Mouse (Mus musculus) MEL (cell line): ENCODE results near the gene Diexf. TPM values are rescaled to one million over a fixed set of nuclear protein-coding genes. Genes with fewer than 3 reads are reported as not detected.
A peak's percentile ranks its signal among the peaks of the same experiment; 100 is the strongest.

Experiments
- DNase-seq: peaks from one replicate; pipeline ENCODE4 v3.0.0; 2011; ENCODE audit warnings: low read depth, low spot score
- H3K27ac ChIP-seq: 2 replicates; pipeline ENCODE4 v1.5.1; 2012; ENCODE audit warnings: low read depth, mild to moderate bottlenecking, control low read depth, low read length, moderate library complexity; ENCODE audit not compliant: control insufficient read depth
- H3K27me3 ChIP-seq, 2 experiments: fragments of 150-350 bp in 1 of 2; sonication (generic) in 1 of 2; 2 replicates each; pipeline ENCODE4 v1.6.1; 2012; ENCODE audit warnings: low read length in 2 of 2, mild to moderate bottlenecking in 2 of 2, improper control_type of control experiment in 1 of 2, moderate library complexity in 1 of 2; ENCODE audit not compliant: insufficient read depth in 2 of 2, control insufficient read depth in 1 of 2
- H3K36me3 ChIP-seq, 2 experiments: 2 replicates each; pipeline ENCODE4 v1.6.1; 2012 to 2014; ENCODE audit warnings: low read length in 2 of 2, improper control_type of control experiment in 1 of 2, inconsistent platforms in 1 of 2, mild to moderate bottlenecking in 1 of 2; ENCODE audit not compliant: insufficient read depth in 2 of 2, control insufficient read depth in 1 of 2
- H3K4me1 ChIP-seq, 2 experiments: fragments of 150-350 bp in 1 of 2; sonication (generic) in 1 of 2; 2 replicates each; pipeline ENCODE4 v1.6.1; 2012; ENCODE audit warnings: low read length in 2 of 2, improper control_type of control experiment in 1 of 2, mild to moderate bottlenecking in 1 of 2; ENCODE audit not compliant: insufficient read depth in 2 of 2, control insufficient read depth in 1 of 2
- H3K4me3 ChIP-seq, 2 experiments: fragments of 150-350 bp in 1 of 2; sonication (generic) in 1 of 2; 2 replicates each; pipeline ENCODE4 v1.5.1; 2012; ENCODE audit warnings: low read depth in 2 of 2, low read length in 2 of 2, mild to moderate bottlenecking in 2 of 2, moderate library complexity in 2 of 2, control low read depth in 1 of 2, improper control_type of control experiment in 1 of 2; ENCODE audit not compliant: control insufficient read depth in 1 of 2, insufficient read depth in 1 of 2
- H3K79me2 ChIP-seq: 2 replicates; pipeline ENCODE4 v1.6.1; 2012; ENCODE audit warnings: mild to moderate bottlenecking, low read length, moderate library complexity; ENCODE audit not compliant: control insufficient read depth, poor library complexity, insufficient read depth
- H3K9ac ChIP-seq: 2 replicates; pipeline ENCODE4 v1.6.1; 2012; ENCODE audit warnings: low read depth, mild to moderate bottlenecking, control low read depth, low read length, moderate library complexity; ENCODE audit not compliant: control insufficient read depth, poor library complexity, severe bottlenecking
- H3K9me3 ChIP-seq: fragments of 150-350 bp; sonication (generic); replicated peaks from 2 replicates; pipeline ENCODE4 v1.6.1; 2012; ENCODE audit warnings: mild to moderate bottlenecking, low read length, improper control_type of control experiment, moderate library complexity; ENCODE audit not compliant: insufficient read depth
- BHLHE40 ChIP-seq: IDR thresholded peaks from 2 replicates; pipeline ENCODE4 v1.6.1; 2012; ENCODE audit warnings: low read depth, mild to moderate bottlenecking, inconsistent platforms, low read length, improper control_type of control experiment, borderline replicate concordance
- CHD2 ChIP-seq: IDR thresholded peaks from 2 replicates; pipeline ENCODE4 v1.6.1; 2011; ENCODE audit warnings: low read length, improper control_type of control experiment
- E2F4 ChIP-seq: IDR thresholded peaks from 2 replicates; pipeline ENCODE4 v1.6.1; 2011; ENCODE audit warnings: low read depth, low read length, improper control_type of control experiment, borderline replicate concordance
- ELF1 ChIP-seq: IDR thresholded peaks from 2 replicates; pipeline ENCODE4 v1.6.1; 2014; ENCODE audit warnings: low read depth, mild to moderate bottlenecking, inconsistent platforms, low read length, improper control_type of control experiment, moderate library complexity
- GATA1 ChIP-seq: IDR thresholded peaks from 2 replicates; pipeline ENCODE4 v1.6.1; 2011; ENCODE audit warnings: low read depth, low read length, improper control_type of control experiment
- HCFC1 ChIP-seq: IDR thresholded peaks from 2 replicates; pipeline ENCODE4 v1.6.1; 2012; ENCODE audit warnings: low read depth, mild to moderate bottlenecking, inconsistent platforms, low read length, improper control_type of control experiment, moderate library complexity
- KAT2A ChIP-seq: conservative IDR thresholded peaks from 2 replicates; pipeline ENCODE4 v1.6.1; 2012; ENCODE audit warnings: low read depth, low read length, improper control_type of control experiment, inconsistent platforms
- MAFK ChIP-seq: IDR thresholded peaks from 2 replicates; pipeline ENCODE4 v1.6.1; 2011; ENCODE audit warnings: low read depth, mild to moderate bottlenecking, low read length, improper control_type of control experiment, borderline replicate concordance
- MAX ChIP-seq: IDR thresholded peaks from 2 replicates; pipeline ENCODE4 v1.6.1; 2011; ENCODE audit warnings: low read length, improper control_type of control experiment
- MAZ ChIP-seq: IDR thresholded peaks from 2 replicates; pipeline ENCODE4 v1.6.1; 2012; ENCODE audit warnings: low read depth, mild to moderate bottlenecking, inconsistent platforms, low read length, improper control_type of control experiment
- MEF2A ChIP-seq: IDR thresholded peaks from 2 replicates; pipeline ENCODE4 v1.6.1; 2014; ENCODE audit warnings: low read depth, mild to moderate bottlenecking, inconsistent platforms, low read length, improper control_type of control experiment; ENCODE audit not compliant: poor library complexity, insufficient replicate concordance, severe bottlenecking; ENCODE audit errors: extremely low read depth
- MXI1 ChIP-seq: IDR thresholded peaks from 2 replicates; pipeline ENCODE4 v1.6.1; 2011; ENCODE audit warnings: mild to moderate bottlenecking, low read depth, low read length, improper control_type of control experiment
- MYC ChIP-seq: IDR thresholded peaks from 2 replicates; pipeline ENCODE4 v1.6.1; 2011; ENCODE audit warnings: low read depth, mild to moderate bottlenecking, low read length, improper control_type of control experiment, moderate library complexity
- NRF1 ChIP-seq: IDR thresholded peaks from 2 replicates; pipeline ENCODE4 v1.6.1; 2014; ENCODE audit warnings: low read depth, mild to moderate bottlenecking, inconsistent platforms, low read length, improper control_type of control experiment, moderate library complexity; ENCODE audit not compliant: poor library complexity, insufficient read depth, severe bottlenecking
- POLR2A ChIP-seq, 2 experiments: IDR thresholded peaks; 2 replicates each; pipeline ENCODE4 v1.6.1; 2011 to 2012; ENCODE audit warnings: low read length in 2 of 2, mild to moderate bottlenecking in 2 of 2, control low read depth in 1 of 2, improper control_type of control experiment in 1 of 2, low read depth in 1 of 2, moderate library complexity in 1 of 2; ENCODE audit not compliant: control insufficient read depth in 1 of 2, insufficient read depth in 1 of 2, poor library complexity in 1 of 2
- POLR2AphosphoS2 ChIP-seq: IDR thresholded peaks from 2 replicates; pipeline ENCODE4 v1.6.1; 2011; ENCODE audit warnings: low read length, improper control_type of control experiment
- RCOR1 ChIP-seq: IDR thresholded peaks from 2 replicates; pipeline ENCODE4 v1.6.1; 2012; ENCODE audit warnings: low read depth, mild to moderate bottlenecking, inconsistent platforms, low read length, improper control_type of control experiment
- SMC3 ChIP-seq: IDR thresholded peaks from 2 replicates; pipeline ENCODE4 v1.6.1; 2011; ENCODE audit warnings: low read depth, low read length, improper control_type of control experiment
- TAL1 ChIP-seq: IDR thresholded peaks from 2 replicates; pipeline ENCODE4 v1.6.1; 2012; ENCODE audit warnings: mild to moderate bottlenecking, inconsistent platforms, low read length, moderate library complexity, mixed read lengths
- TBP ChIP-seq: IDR thresholded peaks from 2 replicates; pipeline ENCODE4 v1.8.0; 2011; ENCODE audit warnings: low read depth, low read length, improper control_type of control experiment
- UBTF ChIP-seq: IDR thresholded peaks from 2 replicates; pipeline ENCODE4 v1.6.1; 2012; ENCODE audit warnings: low read depth, mild to moderate bottlenecking, inconsistent platforms, low read length, improper control_type of control experiment, moderate library complexity, borderline replicate concordance; ENCODE audit not compliant: insufficient read depth
- USF1 ChIP-seq: IDR thresholded peaks from 2 replicates; pipeline ENCODE4 v1.6.1; 2014; ENCODE audit warnings: low read depth, mild to moderate bottlenecking, inconsistent platforms, low read length, improper control_type of control experiment, moderate library complexity
- USF2 ChIP-seq, 2 experiments: IDR thresholded peaks; 2 replicates each; pipeline ENCODE4 v1.6.1; 2011 to 2012; ENCODE audit warnings: improper control_type of control experiment in 2 of 2, low read length in 2 of 2, borderline replicate concordance in 1 of 2, inconsistent platforms in 1 of 2, low read depth in 1 of 2, mild to moderate bottlenecking in 1 of 2; ENCODE audit not compliant: insufficient read depth in 1 of 2
- ZC3H11A ChIP-seq: IDR thresholded peaks from 2 replicates; pipeline ENCODE4 v1.6.1; 2012; ENCODE audit warnings: low read depth, mild to moderate bottlenecking, inconsistent platforms, low read length, improper control_type of control experiment
- ZKSCAN1 ChIP-seq: IDR thresholded peaks from 2 replicates; pipeline ENCODE4 v1.6.1; 2012; ENCODE audit warnings: low read depth, mild to moderate bottlenecking, inconsistent platforms, low read length, improper control_type of control experiment, moderate library complexity
- ZMIZ1 ChIP-seq: IDR thresholded peaks from 2 replicates; pipeline ENCODE4 v1.6.1; 2012; ENCODE audit warnings: low read depth, mild to moderate bottlenecking, inconsistent platforms, low read length, improper control_type of control experiment, moderate library complexity
- ZNF384 ChIP-seq: IDR thresholded peaks from 2 replicates; pipeline ENCODE4 v1.6.1; 2012; ENCODE audit warnings: low read depth, mild to moderate bottlenecking, inconsistent platforms, low read length, improper control_type of control experiment
- polyA plus RNA-seq, 2 experiments: library from polyadenylated mRNA; stranded (reverse) in 1 of 2; unstranded in 1 of 2; fragments of >175 nt in 1 of 2; fragments of >200 nt in 1 of 2; gene quantifications; 2 replicates each; pipeline versions ENCODE4 v1.2.1 to v1.2.4; 2012; ENCODE audit warnings: low replicate concordance in 2 of 2, low read depth in 1 of 2; ENCODE audit not compliant: insufficient read length in 2 of 2, insufficient read depth in 1 of 2, missing spikeins in 1 of 2
- total RNA-seq: library from RNA; depleted of rRNA; stranded (reverse); fragments of 300-350 nt; gene quantifications from 2 replicates; pipeline ENCODE4 v1.2.3, GENCODE M21; 2012

The Diexf gene
- total and polyA plus RNA-seq, 3 experiments, result 20.6 to 45.4 TPM; not detected in 1

- no peak for DNase-seq
- Histone ChIP-seq H3K27me3 (peaks cover 0 to 2% of the 10 kb centered on the region in 2 experiments; a peak in 2 of 4 replicates), H3K9me3 (no peaks in the 10 kb centered on the region), H3K79me2 (no peaks in the 10 kb centered on the region), H3K36me3 (peaks cover 0 to 9% of the 10 kb centered on the region in 2 experiments; a peak in 2 of 4 replicates), H3K27ac (no peak overlapping the region), H3K4me3 (no peak overlapping the region), H3K4me1 (no peaks in the 10 kb centered on the region), H3K9ac (no peak overlapping the region)
- no peak for TF ChIP-seq MAFK
- TF ChIP-seq MXI1, result no peak
These were observed 23.5 kb upstream of the Diexf start for GRCm38 (mm10) chr1:193153561-193153960.

DNA sequence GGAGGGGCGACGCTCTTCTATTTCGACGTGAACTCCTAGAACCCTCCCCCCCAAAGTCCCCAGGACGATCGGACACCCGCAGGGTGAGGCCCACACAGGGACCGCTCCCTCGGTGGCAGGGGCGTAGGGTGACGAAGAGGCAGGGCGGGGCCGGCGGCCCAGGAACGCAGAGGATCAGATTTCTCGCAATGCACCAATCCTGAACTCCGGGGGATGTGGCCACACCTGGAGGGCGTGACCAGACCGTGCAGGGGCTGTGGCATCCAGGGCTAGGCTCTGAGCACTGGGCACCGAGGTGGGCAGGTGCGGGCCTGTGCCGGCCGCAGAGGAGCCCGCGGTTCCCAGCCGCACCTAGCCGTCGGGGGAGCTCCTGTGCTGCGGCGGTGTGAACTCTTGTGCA lies 22.8 kb upstream of the Diexf start, which contains the start of gene Irf6:
Irf6 (plus strand) TSS at position 240 of the 400 bp plus-strand sequence.
- Histone ChIP-seq H3K9ac (peak within 1 kb of the TSS; percentile 21; the same call in 1 of the 2 replicates), H3K27me3 (peaks cover 3% of the 10 kb centered on the region in 2 experiments; a peak in 3 of 4 replicates), H3K27ac (no peak within 1 kb of the TSS), H3K9me3 (no peaks in the 10 kb centered on the region), H3K36me3 (peaks cover 0 to 9% of the 10 kb centered on the region in 2 experiments; a peak in 2 of 4 replicates), H3K4me3 (no peak within 1 kb of the TSS), H3K4me1 (no peaks in the 10 kb centered on the region), H3K79me2 (no peaks in the 10 kb centered on the region)
- DNase-seq, result peak; percentile 68
- TF ChIP-seq MEF2A, result no peak
- no peak for TF ChIP-seq RCOR1
- no peak for TF ChIP-seq POLR2AphosphoS2
- no peak for TF ChIP-seq ELF1
- TF ChIP-seq MAZ, result no peak
- no peak for TF ChIP-seq CHD2
- no peak for TF ChIP-seq MYC
- TF ChIP-seq UBTF, result no peak
- TF ChIP-seq ZKSCAN1, result no peak
- TF ChIP-seq ZC3H11A, result no peak
- TF ChIP-seq HCFC1, result no peak
- TF ChIP-seq TBP, result no peak
- TF ChIP-seq, all 39 proteins: peak for 0

DNA sequence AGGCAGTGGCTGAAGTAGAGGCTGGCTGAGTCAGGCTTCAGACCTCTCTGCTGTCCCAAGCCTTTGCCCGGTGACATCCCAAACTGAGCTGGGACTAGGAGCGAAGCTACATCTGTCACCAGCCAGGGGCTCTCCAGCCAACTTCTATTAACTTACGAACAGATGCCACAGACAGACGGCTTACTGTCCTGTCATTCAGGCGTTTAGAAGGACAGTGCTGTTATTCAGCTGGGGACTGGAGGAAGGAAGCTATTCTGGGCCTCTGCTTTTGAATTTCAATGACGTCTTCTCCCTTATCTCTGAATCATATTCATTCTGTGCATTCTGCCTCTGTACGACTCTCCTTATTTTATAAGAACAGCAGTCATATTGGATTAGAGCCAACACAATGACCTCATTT lies 21.1 kb upstream of the Diexf start:
- Histone ChIP-seq H3K9ac (no peak overlapping the region), H3K4me1 (no peaks in the 10 kb centered on the region)
- TF ChIP-seq NRF1 (no peak), POLR2A (IDR thresholded peaks at IDR 0.05; ENCODE audit: control insufficient read depth in 1 of 2, insufficient read depth in 1 of 2, low read depth in 1 of 2, low read length in 2 of 2, poor library complexity in 1 of 2) (no peak), BHLHE40 (no peak), GATA1 (no peak), ZKSCAN1 (no peak), ZNF384 (no peak), HCFC1 (no peak), USF2 (IDR thresholded peaks at IDR 0.05; ENCODE audit: borderline replicate concordance in 1 of 2, insufficient read depth in 1 of 2, low read depth in 1 of 2, low read length in 2 of 2) (no peak), KAT2A (no peak), CHD2 (no peak), MAX (no peak), SMC3 (no peak), TAL1 (no peak), ZMIZ1 (no peak), USF1 (no peak), E2F4 (no peak)

More for the DNA sequence above, 21.1 kb upstream of the Diexf start:
- no peaks in the 10 kb centered on the region for H3K79me2 ChIP-seq
- no peaks in the 10 kb centered on the region for H3K9me3 ChIP-seq
- H3K27me3 ChIP-seq, result peaks cover 3% of the 10 kb centered on the region in 2 experiments; a peak in 3 of 4 replicates
- H3K36me3 ChIP-seq, result no peaks in the 10 kb centered on the region
- no peak overlapping the region for H3K4me3 ChIP-seq
- no peak for DNase-seq
- no peak overlapping the region for H3K27ac ChIP-seq
